Mouse (Mus musculus) right cerebral cortex, postnatal 25 days (tissue): ENCODE measurements around the gene Gm20388.
"Not testable (repeated sequence)": the region's sequence is repeated elsewhere in the genome, so short reads cannot be mapped to it uniquely, and the experiment has no call there.

Experiments
- DNase-seq: peaks from one replicate; pipeline ENCODE4 v3.0.0; 2022

Gene Gm20388

DNA sequence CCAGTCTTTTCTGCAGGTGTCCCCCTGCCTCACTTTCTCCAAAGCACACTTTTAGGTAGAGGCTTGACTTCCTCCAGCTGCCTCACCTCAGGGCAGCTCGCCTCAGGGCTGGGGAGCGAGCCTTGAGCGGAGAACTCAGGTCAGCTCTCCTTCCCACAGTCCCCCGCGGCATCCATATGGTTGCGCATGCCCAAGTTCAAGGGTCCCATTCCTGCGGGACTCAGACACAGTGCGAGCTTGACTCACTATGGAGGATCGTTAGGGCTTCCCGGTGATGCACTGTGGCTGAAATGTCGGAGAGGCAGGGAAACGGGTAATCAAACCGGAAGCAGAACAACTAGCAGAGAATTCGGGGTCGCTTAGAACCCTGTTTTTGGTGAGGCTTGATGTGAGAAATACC is 794.5 kb downstream of the Gm20388 start:
- no peak for DNase-seq

DNA sequence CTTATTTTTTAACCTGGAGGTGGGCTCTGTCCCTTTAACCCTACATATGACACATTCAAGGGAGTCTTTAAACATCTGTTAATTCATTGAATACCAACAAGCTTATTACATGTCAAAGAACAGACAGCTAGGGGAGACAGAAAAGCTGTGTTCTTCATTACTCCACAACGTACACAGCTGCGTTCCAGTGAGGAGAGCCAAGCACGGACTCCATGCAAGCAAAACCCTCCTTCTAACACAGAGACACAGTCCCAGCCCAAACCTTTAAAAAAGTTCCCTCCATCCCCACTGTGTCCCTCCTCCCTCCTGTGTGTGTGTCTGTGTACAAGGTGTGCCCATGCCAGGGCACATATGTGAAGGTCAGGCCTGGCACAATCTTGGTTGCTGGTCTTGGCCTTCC is 795.6 kb downstream of the Gm20388 start:
- DNase-seq: no peak

- DNase-seq: no peak
These were observed 798.5 kb downstream of the Gm20388 start for GRCm38 (mm10) chr8:120709176-120709575.

DNA sequence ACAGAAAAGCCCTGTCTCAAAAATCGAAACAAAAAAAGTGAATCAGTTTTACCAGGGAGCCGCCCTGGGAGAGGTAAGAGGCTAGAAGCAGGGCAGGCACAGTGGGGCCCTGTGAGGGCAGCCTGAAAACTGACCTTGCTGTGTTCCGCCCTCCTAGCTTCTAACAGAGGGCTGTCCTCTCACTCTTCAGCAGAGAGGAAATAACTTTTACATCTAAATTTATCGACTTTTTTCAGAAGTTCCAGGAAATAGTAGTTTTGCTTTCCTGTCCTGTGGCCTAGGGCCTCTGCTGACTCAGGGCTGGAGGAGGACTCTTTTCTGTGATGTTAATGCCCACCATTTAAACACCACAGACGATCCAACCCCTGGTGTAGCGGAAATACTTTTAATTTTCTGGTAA is 804.6 kb downstream of the Gm20388 start:
- no peak for DNase-seq

GRCm38 (mm10) chr8:120715996-120716680 is 805.5 kb downstream of the Gm20388 start:
- no peak for DNase-seq

- no peak for DNase-seq
These were observed 809.1 kb downstream of the Gm20388 start for GRCm38 (mm10) chr8:120719586-120720236.

DNA sequence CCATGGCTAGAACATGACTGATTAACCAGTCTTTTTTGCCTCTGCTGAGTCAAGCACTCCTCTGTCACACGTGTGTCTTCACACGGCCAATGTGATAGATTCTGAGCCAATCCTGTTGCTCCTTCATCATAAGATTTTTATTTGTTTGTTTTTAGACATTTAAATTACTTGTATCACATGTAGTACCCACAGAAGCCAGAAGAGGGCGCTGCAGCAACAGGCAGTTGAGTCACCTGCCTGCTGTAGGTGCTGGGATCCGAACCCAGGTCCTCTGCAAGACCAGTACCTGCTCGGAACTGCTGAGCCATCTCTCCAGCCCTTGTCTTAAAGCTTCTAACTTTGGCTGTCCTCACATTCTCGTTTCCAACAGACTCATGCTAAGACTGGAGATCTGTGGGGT is 812.4 kb downstream of the Gm20388 start:
- DNase-seq: no peak

DNA sequence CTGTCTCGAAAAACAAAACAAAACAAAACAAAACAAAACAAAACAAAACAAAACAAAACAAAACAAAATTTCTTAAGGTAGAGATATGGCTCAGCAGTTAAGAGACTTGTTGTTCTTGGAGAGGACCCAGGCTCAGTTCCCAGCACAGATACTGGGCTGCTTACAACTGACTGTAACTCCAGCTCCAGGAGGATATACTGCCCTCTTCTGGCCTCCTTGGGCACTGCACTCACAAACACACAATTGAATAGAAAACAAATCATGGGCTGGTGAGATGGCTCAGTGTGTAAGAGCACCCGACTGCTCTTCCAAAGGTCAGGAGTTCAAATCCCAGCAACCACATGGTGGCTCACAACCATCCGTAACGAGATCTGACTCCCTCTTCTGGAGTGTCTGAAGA is 813.5 kb downstream of the Gm20388 start:
- DNase-seq: not testable (repeated sequence)

- no peak for DNase-seq
These were observed 814.4 kb downstream of the Gm20388 start for GRCm38 (mm10) chr8:120724816-120725575.

- DNase-seq: no peak
These were observed 814.9 kb downstream of the Gm20388 start for GRCm38 (mm10) chr8:120725576-120725950.

- no peak for DNase-seq
These were observed 815.4 kb downstream of the Gm20388 start for GRCm38 (mm10) chr8:120726051-120726450.

DNA sequence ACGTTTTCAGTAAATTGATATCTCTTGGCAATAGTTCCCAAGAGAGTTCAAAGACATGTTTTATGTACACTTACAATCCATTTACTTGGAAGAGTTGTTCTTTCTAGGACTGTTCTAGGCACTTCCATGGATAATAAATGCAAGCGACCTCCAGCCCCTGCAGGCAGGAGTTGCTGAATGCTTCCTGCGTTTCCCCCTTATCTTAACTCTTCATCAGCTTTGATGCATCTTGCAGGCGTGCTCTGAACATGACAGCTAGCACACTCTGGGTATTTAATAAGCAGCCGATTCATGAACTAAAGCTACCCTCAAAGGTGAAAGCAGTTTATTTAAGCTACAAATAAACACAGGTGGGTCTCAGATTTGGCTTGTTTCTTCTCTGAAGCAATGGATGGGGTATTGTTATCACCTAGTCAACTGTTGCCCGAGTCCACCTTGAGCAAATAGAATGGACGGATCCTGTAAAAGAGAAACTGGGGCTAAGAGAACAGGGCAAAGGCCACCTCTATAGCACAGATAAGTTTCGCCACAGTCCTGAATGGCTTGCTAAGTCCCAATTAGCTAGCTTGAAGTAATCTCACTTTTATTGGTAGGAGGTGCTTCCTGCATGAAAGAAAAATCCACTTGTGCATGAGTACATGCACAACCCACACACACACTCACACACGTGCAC is 818.0 kb downstream of the Gm20388 start:
- no peak for DNase-seq

- no peak for DNase-seq
These were observed 820.9 kb downstream of the Gm20388 start for GRCm38 (mm10) chr8:120731582-120731981.

GRCm38 (mm10) chr8:120732068-120732467 is 821.4 kb downstream of the Gm20388 start:
- DNase-seq: no peak

DNA sequence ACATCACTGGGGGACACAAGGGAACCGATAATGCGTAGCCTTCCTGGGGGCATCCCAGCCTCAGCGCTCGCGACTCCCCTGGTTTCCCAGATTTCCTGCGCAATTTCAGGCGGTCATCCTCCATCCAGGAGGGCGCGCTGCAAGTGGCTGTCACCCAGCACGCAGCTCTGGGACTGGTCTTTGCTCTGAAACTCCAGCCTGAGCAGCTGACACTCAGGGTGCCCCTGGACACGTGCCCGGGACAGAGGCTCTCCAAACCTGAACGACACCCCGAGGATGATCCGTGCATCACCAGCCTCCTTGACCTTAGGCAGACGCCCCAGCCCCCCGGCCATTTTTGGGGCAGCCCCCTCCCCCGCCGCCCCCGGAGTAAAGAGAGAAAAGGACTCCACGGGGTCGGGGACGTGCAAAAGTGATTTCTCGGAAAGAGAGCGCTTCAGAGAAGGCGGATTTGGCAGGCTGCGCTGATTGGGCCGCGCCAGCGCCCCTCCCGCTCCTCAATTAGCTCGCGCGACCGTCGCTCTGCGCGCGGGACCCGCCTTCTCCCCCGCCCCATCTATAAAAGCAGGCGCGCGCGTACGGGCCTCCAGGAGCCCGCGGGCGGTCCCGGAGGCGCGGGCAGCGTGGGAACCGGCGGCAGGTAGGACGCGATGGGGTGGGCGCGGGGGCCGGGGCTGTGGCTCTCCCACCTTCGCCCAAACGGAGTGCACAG is 825.3 kb downstream of the Gm20388 start, which contains the start of gene Irf8:
Gene Irf8 (plus strand): TSS at position 589 of the 712 bp plus-strand sequence.
- peak; percentile 85 for DNase-seq

DNA sequence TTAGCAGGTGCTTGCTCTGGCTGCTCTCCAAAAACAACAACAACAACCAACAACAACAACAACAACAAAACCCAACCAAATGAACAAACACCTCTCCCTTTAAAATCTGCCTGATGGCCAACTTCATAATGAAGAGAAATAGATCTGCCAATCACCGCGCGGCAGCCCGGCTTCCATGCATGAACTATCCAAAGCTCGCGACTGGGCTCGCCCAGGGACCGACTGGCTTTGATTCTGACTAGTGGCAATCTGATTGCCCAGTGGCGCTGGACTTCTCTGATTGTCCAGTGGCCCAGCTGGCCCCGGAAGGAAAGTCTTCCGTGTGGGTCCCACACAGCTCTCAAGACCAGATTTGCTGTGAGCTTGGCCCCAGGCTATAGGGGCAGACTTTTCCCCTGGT is 825.8 kb downstream of the Gm20388 start:
- DNase-seq: no peak

- DNase-seq: no peak
These were observed 826.5 kb downstream of the Gm20388 start for GRCm38 (mm10) chr8:120737166-120737565.

- DNase-seq: no peak
These were observed 828.1 kb downstream of the Gm20388 start for GRCm38 (mm10) chr8:120738771-120739170.

- no peak for DNase-seq
These were observed 828.9 kb downstream of the Gm20388 start for GRCm38 (mm10) chr8:120739526-120739925.

DNA sequence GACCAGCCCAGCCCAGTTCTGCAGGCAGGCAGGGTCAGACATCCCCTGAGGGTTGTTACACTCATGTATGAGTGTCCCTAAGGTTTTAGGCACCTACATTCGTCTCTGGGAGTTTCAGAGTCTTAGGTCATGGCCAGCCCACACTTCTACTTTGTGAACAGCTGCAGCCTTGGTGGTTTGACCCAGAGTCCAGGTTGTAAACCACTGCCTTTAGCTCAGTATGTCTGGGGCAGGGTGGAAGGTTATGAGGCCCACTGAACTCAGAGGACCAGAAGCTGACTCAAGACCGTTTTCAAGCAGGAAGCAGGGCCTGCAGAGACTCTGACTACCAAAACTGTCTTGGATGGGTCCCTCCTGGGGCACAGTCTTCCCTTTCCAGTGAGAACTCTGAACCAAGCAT is 829.9 kb downstream of the Gm20388 start:
- DNase-seq: no peak

DNA sequence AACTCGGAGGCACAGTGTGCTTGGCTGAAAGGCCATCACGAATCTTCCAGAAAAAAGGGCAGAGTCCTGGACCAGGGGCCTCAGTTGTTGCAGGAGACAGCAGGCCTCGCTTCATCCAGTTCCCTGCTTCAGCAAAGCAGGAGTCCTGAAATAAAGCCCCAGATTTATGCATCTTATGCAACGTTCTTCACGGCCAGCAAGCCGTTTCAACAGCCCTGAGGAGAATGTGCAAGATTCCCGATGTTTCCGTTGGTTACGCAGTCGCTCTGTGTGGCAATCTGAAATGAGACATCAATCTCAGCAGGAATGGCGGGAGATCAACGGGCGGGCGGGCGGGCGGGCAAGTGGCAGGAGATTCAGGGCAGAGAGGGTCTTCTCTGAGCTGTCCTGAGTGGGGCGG is 830.4 kb downstream of the Gm20388 start:
- DNase-seq: no peak

GRCm38 (mm10) chr8:120741815-120742530 is 831.3 kb downstream of the Gm20388 start:
- DNase-seq: no peak
